Mouse (Mus musculus) heart, adult 11 months (tissue): ENCODE measurements around the gene Kirrel.
A peak's percentile ranks its signal among the peaks of the same experiment; 100 is the strongest.

Source experiments
- DNase-seq: peaks from one replicate; pipeline ENCODE4 v3.0.0; 2022

Gene Kirrel

DNA sequence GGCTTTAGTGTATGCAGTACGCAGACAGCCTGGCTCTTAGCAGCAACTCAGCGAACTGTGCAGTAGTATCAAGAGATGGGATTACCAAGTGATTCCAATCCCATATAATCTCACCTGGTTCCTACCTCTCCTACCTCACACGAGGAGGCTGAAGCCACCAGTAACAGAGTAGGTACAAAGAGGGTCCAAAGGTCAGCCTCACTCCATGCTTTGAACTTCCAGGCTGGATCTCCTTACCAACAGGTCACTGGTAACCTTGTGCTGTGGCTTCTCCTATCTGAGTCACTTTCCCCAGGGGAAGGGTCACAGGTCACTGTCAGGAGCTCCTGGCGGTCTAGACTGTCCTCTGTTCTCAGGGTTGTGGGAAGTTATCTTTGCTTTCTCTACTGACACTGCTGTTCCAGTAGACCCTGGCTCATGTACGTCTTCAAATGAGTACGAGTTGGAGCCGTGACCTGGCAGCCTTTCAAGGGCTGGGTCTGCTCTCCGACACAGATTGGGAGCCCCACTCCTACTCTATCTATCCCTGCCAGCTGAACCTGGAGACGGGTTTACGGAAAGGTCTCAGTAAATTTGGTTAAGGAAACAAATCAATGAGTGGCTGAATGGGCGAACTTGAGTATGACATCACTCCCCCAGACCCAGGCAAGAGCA lies 42.7 kb downstream of the Kirrel start:
- peak; percentile 92 for DNase-seq

DNA sequence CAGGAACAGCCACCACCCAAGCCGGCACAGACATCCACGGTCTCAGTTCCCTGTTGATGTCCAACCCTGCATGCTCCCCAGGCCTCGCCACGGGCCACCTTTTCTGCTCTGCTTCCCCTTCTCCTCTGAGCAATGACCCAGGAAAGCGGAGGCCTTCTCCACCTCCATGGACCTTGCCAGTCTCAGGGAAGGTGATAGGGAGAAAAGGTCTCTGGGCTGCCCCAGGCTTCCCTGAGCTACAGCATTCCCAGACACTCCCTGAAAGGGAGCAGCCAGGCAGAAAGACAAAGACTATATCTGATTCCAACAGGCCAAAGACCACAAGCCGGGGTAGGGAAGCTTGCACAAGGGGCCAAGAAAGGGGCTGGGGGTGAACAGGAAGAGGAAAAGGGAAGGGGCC lies 43.6 kb downstream of the Kirrel start:
- DNase-seq: no peak

DNA sequence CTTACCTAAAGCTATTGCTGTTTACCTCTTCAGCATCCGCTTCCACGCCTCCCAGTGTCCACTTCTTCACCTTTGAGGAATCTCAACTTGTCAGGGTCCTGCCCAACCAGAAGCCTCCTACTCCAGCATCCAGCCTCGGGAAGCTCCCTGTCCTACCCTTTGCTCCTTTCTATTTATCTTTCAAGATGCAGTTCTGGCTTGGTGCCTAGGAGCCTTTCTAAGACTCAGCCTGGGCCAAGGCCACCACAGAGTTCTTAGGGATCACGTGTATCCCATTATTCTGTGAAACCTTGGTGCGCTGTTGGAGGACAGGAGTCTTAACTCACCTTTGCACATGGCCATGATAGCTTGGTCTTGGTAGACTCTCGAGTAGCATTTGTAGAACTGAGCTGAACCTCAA lies 50.8 kb downstream of the Kirrel start:
- no peak for DNase-seq

DNA sequence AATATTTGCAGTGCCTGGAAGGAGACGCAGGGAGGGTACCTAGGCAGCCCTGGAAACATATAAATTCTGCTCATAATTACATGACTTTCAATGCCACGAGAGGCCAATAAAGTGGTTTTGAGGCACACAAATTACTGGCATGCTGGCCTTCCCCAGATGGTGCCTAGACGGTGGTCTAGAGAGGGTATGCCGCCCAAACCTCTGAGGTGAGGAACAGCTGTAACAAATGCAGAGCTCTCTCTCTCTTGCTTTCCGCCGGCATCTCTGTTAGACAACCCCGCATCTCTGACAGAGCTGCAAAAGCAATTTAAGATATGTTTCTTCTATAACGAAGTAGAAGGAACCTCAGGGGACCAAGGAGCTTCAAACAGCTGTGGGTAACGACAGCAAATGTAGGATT lies 56.3 kb downstream of the Kirrel start:
- DNase-seq: no peak

- peak; percentile 93 for DNase-seq
These were observed 56.9 kb downstream of the Kirrel start for GRCm38 (mm10) chr3:87117632-87118031.

DNA sequence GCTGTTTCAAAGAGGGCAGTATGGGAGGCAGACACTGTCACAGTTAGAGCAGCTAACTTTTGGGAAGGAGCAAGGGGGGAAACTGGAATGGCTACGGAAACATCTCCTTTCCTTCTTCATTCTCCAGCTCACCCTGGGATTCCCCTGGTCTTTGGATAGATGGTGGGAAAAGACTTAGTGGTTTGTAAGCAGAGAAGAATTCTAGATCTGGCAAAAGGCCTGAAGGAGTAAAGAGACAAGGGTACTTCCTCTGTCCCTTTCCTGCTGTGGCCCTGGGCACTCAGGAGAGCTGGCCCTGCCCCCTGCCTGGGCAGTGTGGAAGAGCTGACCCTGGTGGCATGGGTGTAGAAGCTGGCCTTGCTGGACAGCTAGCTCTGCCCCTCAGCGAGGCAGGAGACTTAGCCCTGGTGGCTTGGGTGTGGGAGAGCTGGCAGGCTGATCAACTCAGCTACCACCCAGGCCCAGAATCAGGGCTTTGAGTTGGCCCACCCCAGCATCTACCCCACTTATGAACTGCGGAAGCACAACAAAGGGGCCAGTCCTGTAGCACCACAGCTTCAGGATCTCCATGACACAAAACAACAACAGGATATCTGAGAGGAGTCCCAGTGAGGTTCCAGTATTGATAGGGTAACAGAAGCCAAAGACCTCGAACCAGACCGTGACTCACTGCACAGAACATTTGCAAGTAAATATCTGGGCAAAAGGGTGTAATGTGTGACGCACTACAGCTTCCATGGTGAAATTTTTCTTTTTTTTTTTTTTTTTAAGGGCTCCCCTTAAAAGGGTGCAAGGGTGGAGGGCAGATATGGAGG lies 58.6 kb downstream of the Kirrel start:
- DNase-seq: peak; percentile 93

DNA sequence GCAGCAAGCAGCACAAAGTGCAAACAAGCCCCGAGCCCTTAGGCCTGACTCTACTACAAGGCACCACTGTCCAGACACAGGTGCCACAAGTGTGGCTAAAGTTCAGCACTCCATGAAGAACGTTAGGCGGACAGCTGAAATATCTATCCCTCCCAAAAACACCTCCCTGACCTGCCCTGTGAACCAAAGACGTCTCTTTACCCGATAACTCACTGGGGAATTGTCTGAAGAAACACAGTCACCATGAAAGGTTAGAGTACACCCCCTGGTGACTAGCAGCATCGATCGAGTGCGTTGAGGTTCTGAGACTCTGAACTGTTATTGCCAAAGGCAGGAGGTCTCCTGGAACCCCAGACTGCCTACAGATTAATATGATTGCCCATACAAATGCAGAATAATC lies 59.3 kb downstream of the Kirrel start:
- peak; percentile 90 for DNase-seq

GRCm38 (mm10) chr3:87114801-87115200 lies 59.7 kb downstream of the Kirrel start:
- peak; percentile 98 for DNase-seq

GRCm38 (mm10) chr3:87113881-87114280 lies 60.7 kb downstream of the Kirrel start:
- peak; percentile 92 for DNase-seq

DNA sequence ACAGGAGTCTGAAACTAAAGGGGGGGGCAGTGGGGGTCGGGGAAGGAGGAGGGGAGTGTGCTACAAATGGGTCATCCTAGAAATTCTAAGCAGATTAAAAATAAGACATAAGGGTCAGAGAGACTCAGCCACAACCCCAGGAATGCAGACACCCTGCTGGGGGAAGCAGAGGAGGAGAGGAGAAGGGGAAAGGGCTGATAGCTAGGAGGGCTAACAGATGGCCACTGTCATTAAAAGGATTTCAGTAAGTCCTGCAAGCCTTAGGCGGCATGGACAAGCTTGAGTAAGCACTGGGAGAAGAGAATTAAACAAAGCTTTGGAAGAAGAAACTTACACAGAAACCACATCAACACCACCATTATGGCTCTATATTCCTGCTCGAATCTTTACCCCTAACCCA lies 62.3 kb downstream of the Kirrel start:
- DNase-seq: peak; percentile 81

- DNase-seq: no peak
These were observed 69.7 kb downstream of the Kirrel start for GRCm38 (mm10) chr3:87104856-87105255.

DNA sequence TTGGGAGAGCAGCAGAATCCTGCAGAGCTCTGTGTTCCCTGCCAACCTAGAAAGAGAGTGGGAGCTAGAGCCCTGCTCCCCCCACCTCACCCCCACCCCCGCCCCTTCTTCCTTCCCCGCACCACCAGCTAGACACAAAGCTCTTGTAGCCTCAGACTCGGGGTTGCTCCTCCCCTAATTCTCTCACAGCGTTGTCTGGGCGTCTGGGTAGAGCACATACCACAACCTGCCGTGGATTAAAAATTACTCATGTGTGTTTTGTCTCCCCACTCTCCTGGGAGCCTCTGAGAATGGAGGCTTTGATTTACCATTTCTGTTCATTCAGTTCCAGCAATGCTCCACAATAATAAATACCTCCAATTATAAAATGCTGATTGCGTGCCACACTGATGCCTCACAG lies 72.2 kb downstream of the Kirrel start:
- no peak for DNase-seq

DNA sequence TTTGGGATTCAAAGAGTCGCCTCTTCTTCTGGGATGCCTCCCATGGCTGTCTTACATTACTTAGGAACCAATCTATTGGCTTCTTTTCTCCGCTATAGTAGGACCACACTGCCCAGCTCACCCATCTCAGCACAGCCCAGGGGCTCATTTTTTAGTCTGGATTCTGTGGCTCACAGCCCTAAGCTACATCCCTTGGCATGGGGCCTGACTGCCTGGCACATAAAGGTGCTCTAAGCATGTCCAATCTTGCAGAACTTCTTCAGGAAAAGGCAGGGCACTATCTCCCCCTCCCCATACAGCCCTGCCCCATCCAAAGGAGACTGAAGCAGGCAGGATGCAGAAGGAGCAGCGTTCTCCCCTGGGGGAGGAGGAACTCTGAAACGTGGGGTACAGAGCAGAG lies 73.6 kb downstream of the Kirrel start:
- no peak for DNase-seq

DNA sequence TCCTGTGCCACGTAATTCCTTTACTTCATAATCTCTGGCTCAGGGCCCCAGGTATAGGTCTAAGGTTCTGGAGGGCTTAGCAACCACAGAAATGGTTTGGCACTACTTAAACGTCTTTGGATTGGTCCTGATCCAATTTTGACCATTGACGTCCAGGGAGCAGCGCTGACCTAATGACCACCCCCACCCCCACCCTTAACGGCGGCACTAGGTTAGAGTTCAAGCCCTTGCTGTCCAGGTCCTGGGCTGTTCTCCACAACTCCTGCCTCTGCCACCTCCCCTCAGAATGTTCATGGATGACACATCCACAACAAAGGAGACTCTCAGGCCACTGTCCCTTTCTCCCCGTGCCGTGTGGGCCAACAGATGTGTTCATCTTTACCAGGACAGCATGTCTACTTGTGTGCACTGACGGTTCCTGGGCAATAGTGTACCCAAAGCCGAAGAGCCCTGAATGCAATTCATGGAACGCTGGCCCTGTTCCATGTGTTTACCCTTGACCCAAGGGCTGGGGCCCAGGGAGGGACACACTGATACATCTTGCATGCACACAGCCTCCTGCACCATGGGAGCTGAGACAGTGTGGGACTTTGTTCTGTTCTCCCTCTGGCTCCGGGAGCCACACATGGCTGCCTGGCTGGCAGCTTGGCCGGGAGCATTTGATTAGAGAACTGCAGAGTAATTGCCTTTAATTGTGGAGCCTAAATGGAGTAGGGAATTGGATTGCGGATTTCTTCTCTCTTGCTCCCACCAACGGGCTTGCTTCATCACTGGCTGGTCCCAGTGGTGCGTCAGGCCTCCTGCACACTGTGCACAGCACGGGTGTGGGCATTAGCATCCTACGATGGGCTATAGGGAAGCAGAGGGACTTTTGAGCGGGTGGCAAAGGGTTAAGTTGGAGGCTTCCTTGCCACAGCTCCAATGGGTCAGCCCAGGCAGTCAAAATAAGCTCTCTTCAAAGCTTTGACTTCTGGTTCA lies 76.3 kb downstream of the Kirrel start:
- DNase-seq: no peak

DNA sequence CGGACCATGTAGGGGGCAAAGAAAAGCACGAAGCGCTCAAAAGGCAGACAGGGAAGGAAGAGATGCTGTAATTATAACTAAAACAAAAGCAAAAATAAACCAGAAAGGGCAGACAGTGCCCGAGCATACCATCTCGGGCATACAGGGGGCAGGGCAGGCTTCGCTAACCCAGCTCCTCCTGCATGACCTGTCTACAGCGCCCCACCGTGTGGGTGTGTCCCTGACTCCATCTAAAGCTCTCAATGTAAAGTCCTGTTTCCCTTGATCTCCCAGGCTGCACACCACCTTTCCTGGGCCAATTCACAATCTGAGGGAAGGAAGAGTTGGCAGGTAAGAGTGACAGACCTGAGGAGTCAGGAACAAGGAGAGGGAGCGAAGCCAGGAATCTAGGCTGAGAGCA lies 77.3 kb downstream of the Kirrel start:
- no peak for DNase-seq

GRCm38 (mm10) chr3:87093718-87094117 lies 80.8 kb downstream of the Kirrel start:
- no peak for DNase-seq

DNA sequence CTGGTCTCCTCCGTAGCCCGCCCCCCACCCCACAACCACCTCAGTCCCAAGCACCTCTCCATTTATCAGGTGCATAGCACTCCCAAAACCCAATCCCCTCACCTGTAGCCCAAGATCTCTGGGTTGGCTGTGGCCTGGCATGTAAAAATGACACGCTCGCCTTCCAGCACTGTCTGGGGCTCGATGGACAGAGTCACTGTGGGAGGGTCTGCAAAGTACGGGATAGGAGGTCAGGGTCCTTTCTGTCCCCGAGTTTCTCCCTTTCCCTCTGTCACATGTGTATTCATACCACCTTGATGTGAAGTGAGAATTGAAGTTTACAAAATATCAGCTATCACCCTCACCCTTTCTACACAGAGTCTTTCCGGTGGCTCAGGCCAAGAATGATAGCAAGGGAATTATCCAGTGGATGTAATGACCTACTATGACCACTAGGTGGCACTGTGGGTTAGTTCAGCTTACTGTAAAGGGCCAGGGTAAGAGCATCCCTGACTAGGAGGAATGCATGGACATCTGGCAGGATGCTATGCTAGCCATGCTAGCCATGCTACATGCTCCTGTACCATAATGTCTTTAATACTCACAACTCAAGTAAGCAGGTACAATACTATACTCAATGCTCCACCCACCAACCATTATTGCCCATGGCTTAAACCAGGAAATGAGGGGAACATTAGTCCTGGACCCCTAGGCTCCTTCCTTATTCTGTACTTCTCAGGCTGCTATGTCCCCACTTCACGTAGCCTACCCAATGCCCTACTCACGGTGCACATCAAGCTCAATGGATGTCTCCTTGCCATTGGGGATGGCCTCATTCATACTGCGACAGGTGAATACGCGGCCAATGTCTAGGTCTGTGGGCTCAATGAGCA lies 84.6 kb downstream of the Kirrel start:
- DNase-seq: peak; percentile 94

DNA sequence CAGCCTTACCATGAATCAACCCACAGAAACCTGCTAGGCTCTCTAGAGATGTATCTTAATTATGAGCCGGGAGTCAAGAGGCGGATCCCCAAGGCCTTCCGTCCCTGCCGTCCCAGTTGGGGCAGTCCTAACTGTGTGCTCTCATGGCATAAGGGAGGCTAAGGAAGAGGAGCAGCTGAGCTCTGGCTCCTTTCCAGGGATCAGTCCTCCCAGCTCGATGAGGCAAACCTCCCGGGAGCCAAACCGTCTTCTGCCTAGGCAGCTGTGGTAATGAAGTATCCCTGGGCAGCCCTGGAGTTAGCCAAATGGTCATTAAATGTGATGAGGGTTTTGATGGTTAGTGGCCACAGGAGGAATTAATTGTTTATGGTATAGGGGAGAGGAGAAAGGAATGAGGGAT lies 87.4 kb downstream of the Kirrel start:
- peak; percentile 96 for DNase-seq

DNA sequence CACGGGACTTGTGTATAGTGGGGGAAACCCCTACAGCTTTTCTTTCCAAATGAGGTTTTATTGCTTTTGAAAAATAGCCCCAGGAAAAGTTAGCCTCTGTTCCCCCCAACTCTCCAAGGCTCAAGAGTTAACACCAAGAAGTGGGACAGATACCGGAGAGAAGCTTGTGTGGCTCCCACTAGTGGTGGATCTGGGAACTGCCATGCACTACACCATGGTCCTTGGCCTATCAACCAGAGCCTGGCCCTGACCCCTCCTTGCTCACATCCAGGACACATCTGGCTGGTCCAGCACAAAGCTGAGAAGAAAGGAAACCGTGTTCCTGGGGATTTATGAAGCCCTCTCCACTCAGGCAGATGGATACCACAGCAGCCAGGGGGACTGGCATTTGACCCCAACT lies 92.3 kb downstream of the Kirrel start:
- peak; percentile 96 for DNase-seq

- peak; percentile 68 for DNase-seq
These were observed 94.8 kb downstream of the Kirrel start for GRCm38 (mm10) chr3:87079751-87080150.

- peak; percentile 61 for DNase-seq
These were observed 95.2 kb downstream of the Kirrel start for GRCm38 (mm10) chr3:87079301-87079700.

DNA sequence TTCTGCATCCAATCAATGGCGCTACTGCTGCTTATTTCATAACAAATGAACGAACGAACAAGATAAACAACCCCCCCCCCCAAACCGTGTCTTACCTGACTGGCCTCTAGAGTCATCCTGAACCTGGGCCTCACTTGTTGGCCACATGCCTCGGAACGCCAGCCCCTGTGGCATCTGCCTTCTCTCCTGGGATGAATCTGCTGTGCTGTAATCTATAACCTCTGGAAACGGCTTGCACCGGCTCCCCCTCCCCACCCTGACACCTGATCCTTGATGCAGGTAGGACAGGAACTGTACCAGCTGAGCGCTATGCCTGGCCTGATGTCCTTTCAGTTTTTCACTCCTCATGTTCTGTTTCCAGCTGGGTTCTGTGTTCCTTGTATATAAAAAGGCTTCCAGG lies 96.9 kb downstream of the Kirrel start:
- peak; percentile 54 for DNase-seq
